Mouse (Mus musculus) erythroblast, embryonic 14.5 days (primary cell): Measurements from ENCODE around the gene Slc47a2. TPM values are rescaled to one million over a fixed set of nuclear protein-coding genes. Genes with fewer than 3 reads are reported as not detected.

ENCODE experiments used
- H3K27me3 ChIP-seq: 2 replicates; pipeline ENCODE4 v1.6.1; 2012; ENCODE audit warnings: inconsistent platforms; ENCODE audit not compliant: control insufficient read depth
- H3K36me3 ChIP-seq: 2 replicates; pipeline ENCODE4 v1.6.1; 2012; ENCODE audit warnings: mild to moderate bottlenecking, inconsistent platforms; ENCODE audit not compliant: control insufficient read depth
- H3K4me1 ChIP-seq: 2 replicates; pipeline ENCODE4 v1.6.1; 2012; ENCODE audit warnings: inconsistent platforms; ENCODE audit not compliant: control insufficient read depth
- H3K4me3 ChIP-seq: replicated peaks from 2 replicates; pipeline ENCODE3; 2012; ENCODE audit warnings: moderate library complexity, mild to moderate bottlenecking, inconsistent platforms
- H3K9me3 ChIP-seq: 2 replicates; pipeline ENCODE4 v1.6.1; 2012; ENCODE audit warnings: low read length, inconsistent platforms, mixed read lengths; ENCODE audit not compliant: control insufficient read depth
- GATA1 ChIP-seq: IDR thresholded peaks from 2 replicates; pipeline ENCODE4 v1.6.1; 2012; ENCODE audit warnings: low read length, inconsistent platforms, mixed read lengths
- TAL1 ChIP-seq: IDR thresholded peaks from 3 replicates; pipeline ENCODE4 v1.6.1; 2012; ENCODE audit warnings: low read length, inconsistent platforms, mixed read lengths
- polyA plus RNA-seq: library from polyadenylated mRNA; stranded (reverse); fragments of >175 nt; gene quantifications from 2 replicates; pipeline ENCODE4 v1.2.3, GENCODE M21; 2012

Gene Slc47a2
- polyA plus RNA-seq, 1 experiment, result not detected

- Histone ChIP-seq H3K9me3 (no peaks in the 10 kb centered on the region), H3K4me1 (peaks cover 10% of the 10 kb centered on the region)
These were observed 68.2 kb downstream of the Slc47a2 start for GRCm38 (mm10) chr11:61274421-61274820.

GRCm38 (mm10) chr11:61273928-61274327, 68.7 kb downstream of the Slc47a2 start:
- H3K4me3 ChIP-seq, result no peak overlapping the region
- H3K27me3 ChIP-seq, result no peaks in the 10 kb centered on the region
- H3K36me3 ChIP-seq, result no peaks in the 10 kb centered on the region
- no peaks in the 10 kb centered on the region for H3K9me3 ChIP-seq
- H3K4me1 ChIP-seq, result peaks cover 10% of the 10 kb centered on the region
- no peak for TF ChIP-seq GATA1

More at GRCm38 (mm10) chr11:61274421-61274820, 68.2 kb downstream of the Slc47a2 start:
- no peak overlapping the region for H3K4me3 ChIP-seq
- H3K27me3 ChIP-seq, result no peaks in the 10 kb centered on the region
- no peaks in the 10 kb centered on the region for H3K36me3 ChIP-seq
- TF ChIP-seq TAL1 (no peak), GATA1 (no peak)

DNA sequence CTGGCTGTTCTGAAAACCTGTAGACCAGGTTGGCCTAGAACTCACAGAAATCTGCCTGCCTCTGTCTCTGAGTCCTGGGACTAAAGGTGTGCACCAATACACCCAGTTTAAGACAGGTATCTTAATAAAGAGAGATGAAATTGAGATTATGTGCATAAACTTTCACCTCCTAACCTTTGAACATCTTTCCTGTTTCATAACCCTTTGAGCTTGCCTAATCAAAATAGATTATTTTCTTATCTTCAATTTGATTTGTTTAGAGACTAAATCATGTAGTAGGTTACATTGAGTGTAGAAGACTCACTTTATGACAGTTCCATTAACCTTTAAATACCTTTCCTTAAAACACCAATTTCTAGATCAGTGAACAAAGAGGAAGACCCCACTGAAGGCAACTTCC, 71.0 kb downstream of the Slc47a2 start:
- H3K4me1 ChIP-seq, result peaks cover 27% of the 10 kb centered on the region
- no peaks in the 10 kb centered on the region for H3K9me3 ChIP-seq
- peaks cover 2% of the 10 kb centered on the region; the same call in 1 of the 2 replicates for H3K27me3 ChIP-seq
- TF ChIP-seq TAL1 (no peak), GATA1 (no peak)
- H3K36me3 ChIP-seq, result no peaks in the 10 kb centered on the region
- no peak overlapping the region for H3K4me3 ChIP-seq

DNA sequence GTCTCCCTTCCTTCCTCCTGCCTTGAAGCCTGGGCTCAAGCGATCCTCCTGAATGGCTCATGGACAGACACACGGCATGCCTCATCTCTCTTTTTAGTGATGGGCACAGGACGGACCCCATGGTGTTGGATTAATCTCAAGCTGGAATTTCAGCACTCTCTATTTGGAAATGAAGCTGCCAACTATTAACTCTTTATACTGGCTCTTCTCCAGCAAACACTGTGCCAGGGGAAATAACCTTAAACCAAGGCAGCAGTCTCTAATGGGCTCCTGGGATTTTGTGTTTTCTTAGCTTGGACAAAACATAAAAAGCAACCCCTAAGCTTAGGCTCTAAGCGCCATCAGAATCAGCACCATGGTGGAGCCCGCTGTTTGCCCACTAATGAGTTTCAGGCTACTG, 72.3 kb downstream of the Slc47a2 start:
- peaks cover 32% of the 10 kb centered on the region for H3K4me1 ChIP-seq
- no peaks in the 10 kb centered on the region for H3K9me3 ChIP-seq
- no peaks in the 10 kb centered on the region for H3K36me3 ChIP-seq
- no peak overlapping the region for H3K4me3 ChIP-seq
- peaks cover 2% of the 10 kb centered on the region; the same call in 1 of the 2 replicates for H3K27me3 ChIP-seq
- TF ChIP-seq TAL1 (no peak), GATA1 (no peak)

GRCm38 (mm10) chr11:61268626-61269349, 73.9 kb downstream of the Slc47a2 start:
- H3K4me1 ChIP-seq, result peaks cover 24% of the 10 kb centered on the region
- TF ChIP-seq GATA1 (no peak), TAL1 (no peak)
- no peak overlapping the region for H3K4me3 ChIP-seq
- H3K36me3 ChIP-seq, result no peaks in the 10 kb centered on the region; the same call in 1 of the 2 replicates
- H3K27me3 ChIP-seq, result peaks cover 2% of the 10 kb centered on the region; the same call in 1 of the 2 replicates
- no peaks in the 10 kb centered on the region for H3K9me3 ChIP-seq

GRCm38 (mm10) chr11:61266551-61267533, 75.8 kb downstream of the Slc47a2 start, which contains the start of gene Aldh3a2:
Gene Aldh3a2 (minus strand): TSS chr11:61267464.
- no peaks in the 10 kb centered on the region for H3K9me3 ChIP-seq
- peaks cover 2% of the 10 kb centered on the region; the same call in 1 of the 2 replicates for H3K27me3 ChIP-seq
- TF ChIP-seq TAL1, result no peak
- TF ChIP-seq GATA1, result peak; percentile 57; the same call in 1 of the 2 replicates
- peak within 1 kb of the TSS; percentile 69 for H3K4me3 ChIP-seq
- peaks cover 24% of the 10 kb centered on the region for H3K4me1 ChIP-seq
- peaks cover 12% of the 10 kb centered on the region for H3K36me3 ChIP-seq

- TF ChIP-seq GATA1 (no peak), TAL1 (no peak)
- Histone ChIP-seq H3K4me1 (peaks cover 24% of the 10 kb centered on the region), H3K4me3 (no peak overlapping the region), H3K27me3 (peaks cover 2% of the 10 kb centered on the region; the same call in 1 of the 2 replicates), H3K36me3 (peaks cover 17% of the 10 kb centered on the region), H3K9me3 (no peaks in the 10 kb centered on the region)
These were observed 78.8 kb downstream of the Slc47a2 start for GRCm38 (mm10) chr11:61263841-61264240.

GRCm38 (mm10) chr11:61262516-61262915, 80.1 kb downstream of the Slc47a2 start:
- Histone ChIP-seq H3K9me3 (no peaks in the 10 kb centered on the region), H3K4me1 (peaks cover 15% of the 10 kb centered on the region), H3K4me3 (no peak overlapping the region), H3K27me3 (no peaks in the 10 kb centered on the region), H3K36me3 (peaks cover 22% of the 10 kb centered on the region)
- no peak for TF ChIP-seq TAL1

DNA sequence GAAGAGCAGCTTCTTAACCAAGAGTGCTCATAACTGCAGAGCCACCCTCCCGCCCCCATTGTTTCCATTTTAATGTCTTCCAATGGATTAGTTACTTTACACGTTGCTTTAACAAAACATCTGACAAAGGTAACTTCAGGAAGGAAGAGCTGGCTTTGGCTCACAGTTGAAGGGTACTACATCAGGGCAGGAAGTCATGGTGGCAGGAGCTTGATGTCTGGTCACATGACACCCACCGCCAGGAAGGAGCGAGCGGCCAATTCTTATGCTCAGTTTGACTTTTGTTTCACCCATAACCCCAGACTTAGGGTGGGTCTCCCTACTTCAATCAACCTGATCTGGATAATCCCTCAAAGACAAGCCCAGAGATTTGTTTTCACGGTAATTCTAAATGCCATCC, 83.6 kb downstream of the Slc47a2 start:
- no peaks in the 10 kb centered on the region for H3K9me3 ChIP-seq
- H3K4me1 ChIP-seq, result peaks cover 3% of the 10 kb centered on the region; the same call in 1 of the 2 replicates
- no peak overlapping the region for H3K4me3 ChIP-seq
- peaks cover 37% of the 10 kb centered on the region for H3K36me3 ChIP-seq
- TF ChIP-seq GATA1 (no peak), TAL1 (no peak)
- H3K27me3 ChIP-seq, result no peaks in the 10 kb centered on the region
